Mouse (Mus musculus): ENCODE measurements around the gene 1700001J03Rik.
"Not testable (repeated sequence)": the region's sequence is repeated elsewhere in the genome, so short reads cannot be mapped to it uniquely, and the experiment has no call there.

DNA sequence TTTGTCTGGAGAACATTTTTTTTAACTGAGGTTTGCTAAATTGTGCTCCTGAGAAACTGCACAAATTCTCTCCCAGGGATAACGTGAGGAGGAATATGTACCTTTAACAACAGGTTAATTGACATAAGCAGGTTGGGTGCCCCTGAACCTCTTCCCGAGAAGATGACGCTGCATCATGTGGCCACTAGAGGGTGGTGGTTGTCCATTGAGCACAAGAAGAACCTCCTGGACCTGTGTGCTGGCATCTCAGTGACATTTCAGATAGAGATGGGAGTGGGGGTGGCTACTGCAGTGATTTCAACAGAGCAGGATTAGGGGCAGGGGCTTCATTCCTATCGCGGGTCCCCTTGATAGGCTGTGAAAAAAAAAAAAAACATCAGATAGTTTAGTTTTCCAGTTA, 2.3 kb upstream of the 1700001J03Rik start:
- TF ChIP-seq ZNF384 (IDR thresholded peaks at IDR 0.05; ENCODE audit: low read depth, low read length); HCFC1 (IDR thresholded peaks at IDR 0.05; ENCODE audit: borderline replicate concordance, insufficient read depth, low read length): not testable (repeated sequence)

Data from ES-E14 (cell line).